Mouse (Mus musculus): ENCODE data around the gene Slc25a3.

DNA sequence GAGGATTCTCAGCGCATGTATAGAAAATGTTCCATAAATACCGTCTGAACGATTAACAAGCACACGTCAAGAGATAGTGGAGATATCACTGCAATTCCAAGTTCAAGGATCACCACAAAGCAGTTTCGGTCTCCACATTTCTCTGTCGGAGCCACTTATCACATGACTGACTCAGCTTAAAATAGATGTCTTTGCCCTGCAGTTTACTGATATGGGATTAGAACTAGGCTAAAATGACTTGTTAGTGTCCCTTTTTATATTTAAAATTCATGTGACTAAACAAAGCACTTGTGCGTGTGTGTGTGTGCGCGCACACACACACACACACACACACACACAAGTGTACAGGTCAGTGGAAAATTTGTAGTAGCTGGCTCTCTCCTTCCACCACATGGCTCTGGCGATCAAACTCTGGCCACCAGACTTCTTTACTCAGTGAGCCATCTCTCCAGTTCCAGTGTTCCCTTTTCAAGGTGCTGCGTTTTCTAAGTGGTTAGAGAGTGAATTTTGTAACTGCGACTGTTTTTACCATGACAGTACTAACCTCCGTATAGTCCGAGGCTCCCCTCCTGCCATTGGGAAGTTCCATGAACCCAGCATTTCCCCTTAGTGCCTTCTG, 15.4 kb upstream of the Slc25a3 start:
- TF ChIP-seq CTCF (IDR thresholded peaks at IDR 0.05; ENCODE audit: low read depth, low read length) (no peak), TAL1 (conservative IDR thresholded peaks at IDR 0.05; ENCODE audit: low read depth, low read length) (no peak), GATA1 (IDR thresholded peaks at IDR 0.05; ENCODE audit: borderline replicate concordance, low read length) (no peak), POLR2AphosphoS5 (IDR thresholded peaks at IDR 0.05; ENCODE audit: insufficient replicate concordance, low read depth, low read length) (no peak), GATA2 (IDR thresholded peaks at IDR 0.05; ENCODE audit: borderline replicate concordance, low read depth, low read length) (no peak)

All from G1E (cell line).